Mouse (Mus musculus): ENCODE data around the gene Grik2.

- TF ChIP-seq ZNF384 (IDR thresholded peaks at IDR 0.05; ENCODE audit: low read depth, low read length) (no peak), MAFK (IDR thresholded peaks at IDR 0.05; ENCODE audit: insufficient read depth, low read depth, low read length) (no peak), HCFC1 (IDR thresholded peaks at IDR 0.05; ENCODE audit: borderline replicate concordance, insufficient read depth, low read length) (no peak), ZC3H11A (IDR thresholded peaks at IDR 0.05; ENCODE audit: borderline replicate concordance, low read depth, low read length) (no peak)
These were observed 347.2 kb downstream of the Grik2 start for GRCm38 (mm10) chr10:49441369-49441768.
